Mouse (Mus musculus): ENCODE measurements around the gene Edn2.

- TF ChIP-seq CTCF (IDR thresholded peaks at IDR 0.05; ENCODE audit: low read depth, low read length) (no peak), POLR2A (IDR thresholded peaks at IDR 0.05; ENCODE audit: extremely low read depth, insufficient read depth, low read length) (no peak)
Measured at GRCm38 (mm10) chr4:120151906-120152305, 9.1 kb upstream of the Edn2 start.

All from liver, adult 2 months (tissue).